Mouse (Mus musculus): ENCODE measurements around the gene 4933415A04Rik.

4933415A04Rik gene

DNA sequence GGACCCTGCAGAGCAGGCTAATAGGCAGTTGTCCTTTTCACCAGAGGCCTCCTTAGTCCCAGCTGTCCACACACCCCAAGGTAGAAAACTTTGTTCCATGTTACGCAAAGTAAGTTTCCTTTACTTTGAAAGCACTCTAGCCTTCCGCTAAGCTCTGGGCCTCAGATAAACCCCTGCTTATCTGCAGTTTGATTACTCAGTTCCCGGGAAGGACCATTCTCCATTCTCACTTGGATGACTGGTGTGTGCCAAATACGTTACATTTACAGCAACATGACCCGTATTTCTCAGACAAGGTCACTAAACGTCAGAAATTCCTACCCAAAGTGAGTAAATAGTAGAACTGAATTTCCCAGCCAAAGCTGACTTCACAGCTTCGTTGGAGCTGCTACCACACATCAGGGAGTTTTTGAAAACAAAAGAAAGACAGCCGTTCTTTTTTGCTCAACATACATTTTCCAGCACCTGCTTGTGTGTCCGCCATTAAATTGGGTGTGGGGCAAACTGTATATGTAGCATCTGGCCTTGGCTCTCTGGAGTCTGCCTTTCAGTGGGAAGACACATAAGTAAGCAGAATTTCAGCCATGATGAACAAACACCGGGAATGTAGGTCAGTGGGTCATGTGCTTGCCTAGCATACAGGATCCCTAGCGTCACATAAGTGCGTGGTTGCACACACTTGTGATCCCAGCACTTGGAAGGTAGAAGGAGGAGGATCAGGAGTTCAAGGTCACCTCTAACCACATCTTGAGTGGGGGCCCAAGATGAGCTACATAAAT lies 38.0 kb upstream of the 4933415A04Rik start:
- Histone ChIP-seq H3K4me3 (replicated peaks; ENCODE audit: low read length) (no peak overlapping the region), H3K27me3 (ENCODE audit: insufficient read depth, low read length) (0 out of 2 replicates have a peak, but pooled peaks cover 5% of the 10 kb centered on the region), H3K36me3 (ENCODE audit: insufficient read depth, low read length) (no peaks in the 10 kb centered on the region), H3K4me1 (replicated peaks; ENCODE audit: low read depth, low read length) (peaks cover 41% of the 10 kb centered on the region), H3K9me3 (ENCODE audit: low read length) (no peaks in the 10 kb centered on the region)
- TF ChIP-seq CTCF (conservative IDR thresholded peaks at IDR 0.05; ENCODE audit: low read length) (no peak), NANOG (IDR thresholded peaks at IDR 0.05; ENCODE audit: borderline replicate concordance, low read length) (no peak), POU5F1 (IDR thresholded peaks at IDR 0.05; ENCODE audit: borderline replicate concordance, low read length) (no peak)

DNA sequence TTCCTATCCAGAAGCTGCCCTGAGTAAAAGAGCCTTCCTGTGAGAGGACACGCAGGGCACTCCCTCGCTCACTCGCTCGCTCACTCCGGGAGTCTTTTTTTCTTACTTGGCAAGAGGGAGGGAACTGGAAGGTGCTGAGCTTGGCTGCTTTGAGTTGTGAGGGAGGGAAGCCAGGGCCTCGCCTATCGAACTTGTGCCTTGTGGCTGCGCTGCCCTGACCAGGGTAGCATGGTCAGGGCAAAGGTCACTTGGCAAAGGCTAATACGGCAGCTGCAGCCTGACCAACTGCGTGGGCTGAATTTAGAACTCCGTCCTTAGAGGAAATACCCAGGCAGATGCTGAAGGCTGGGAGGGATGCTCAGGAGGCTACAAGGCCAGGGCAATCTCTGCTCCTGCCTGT lies 37.1 kb upstream of the 4933415A04Rik start:
- 0 out of 2 replicates have a peak, but pooled peaks cover 3% of the 10 kb centered on the region for H3K27me3 ChIP-seq (ENCODE audit: insufficient read depth, low read length)
- H3K4me3 ChIP-seq (replicated peaks; ENCODE audit: low read length), result no peak overlapping the region
- no peaks in the 10 kb centered on the region for H3K36me3 ChIP-seq (ENCODE audit: insufficient read depth, low read length)
- H3K9me3 ChIP-seq (ENCODE audit: low read length), result no peaks in the 10 kb centered on the region
- TF ChIP-seq NANOG (IDR thresholded peaks at IDR 0.05; ENCODE audit: borderline replicate concordance, low read length) (no peak), POU5F1 (IDR thresholded peaks at IDR 0.05; ENCODE audit: borderline replicate concordance, low read length) (no peak), CTCF (conservative IDR thresholded peaks at IDR 0.05; ENCODE audit: low read length) (no peak)
- peaks cover 41% of the 10 kb centered on the region for H3K4me1 ChIP-seq (replicated peaks; ENCODE audit: low read depth, low read length)

DNA sequence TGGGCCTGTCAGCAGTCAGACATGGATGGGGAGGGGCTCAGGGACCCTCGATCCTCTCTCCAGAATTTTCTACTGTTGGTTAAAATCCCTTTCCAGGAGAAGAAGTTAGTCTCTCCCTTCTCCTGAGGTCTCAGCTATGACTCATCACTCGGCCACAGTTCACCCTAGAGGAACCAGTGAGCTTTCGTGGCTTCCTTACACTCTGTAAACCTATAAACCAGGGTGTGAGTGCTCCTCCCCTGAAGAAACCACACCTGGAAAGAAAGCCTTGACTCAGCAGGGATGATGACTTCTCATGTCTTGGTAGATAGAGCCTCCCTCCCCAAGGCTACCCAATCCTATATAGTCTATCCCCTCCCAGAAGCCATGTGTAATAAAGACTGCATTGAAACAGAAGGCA lies 35.1 kb upstream of the 4933415A04Rik start:
- no peaks in the 10 kb centered on the region for H3K36me3 ChIP-seq (ENCODE audit: insufficient read depth, low read length)
- H3K4me1 ChIP-seq (replicated peaks; ENCODE audit: low read depth, low read length), result peaks cover 28% of the 10 kb centered on the region
- H3K9me3 ChIP-seq (ENCODE audit: low read length), result no peaks in the 10 kb centered on the region
- H3K4me3 ChIP-seq (replicated peaks; ENCODE audit: low read length), result no peak overlapping the region
- TF ChIP-seq POU5F1 (IDR thresholded peaks at IDR 0.05; ENCODE audit: borderline replicate concordance, low read length) (no peak), NANOG (IDR thresholded peaks at IDR 0.05; ENCODE audit: borderline replicate concordance, low read length) (no peak), CTCF (conservative IDR thresholded peaks at IDR 0.05; ENCODE audit: low read length) (no peak)
- H3K27me3 ChIP-seq (ENCODE audit: insufficient read depth, low read length), result no peaks in the 10 kb centered on the region

DNA sequence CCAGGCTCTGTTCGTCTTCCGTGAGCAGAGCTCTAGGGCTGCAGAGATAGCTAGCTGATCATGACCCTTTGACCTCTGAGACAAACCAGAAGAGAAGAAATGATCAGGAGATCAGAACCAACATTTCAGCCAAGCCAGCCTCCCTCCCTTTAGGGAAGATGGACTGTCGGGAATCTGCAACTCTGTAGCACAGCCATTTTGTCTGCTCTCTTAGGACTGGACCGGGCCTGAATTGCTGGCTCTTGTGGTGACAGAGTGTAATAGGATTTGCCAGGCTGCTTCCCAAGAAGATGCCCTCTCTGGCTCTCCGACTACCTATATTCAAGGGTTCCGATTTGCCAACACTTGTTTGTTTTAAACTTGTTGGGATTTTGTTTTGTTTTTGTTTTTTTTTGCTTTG lies 34.2 kb upstream of the 4933415A04Rik start:
- TF ChIP-seq NANOG (IDR thresholded peaks at IDR 0.05; ENCODE audit: borderline replicate concordance, low read length), result no peak
- no peak for TF ChIP-seq POU5F1 (IDR thresholded peaks at IDR 0.05; ENCODE audit: borderline replicate concordance, low read length)
- no peak for TF ChIP-seq CTCF (conservative IDR thresholded peaks at IDR 0.05; ENCODE audit: low read length)
- H3K9me3 ChIP-seq (ENCODE audit: low read length), result no peaks in the 10 kb centered on the region
- H3K4me1 ChIP-seq (replicated peaks; ENCODE audit: low read depth, low read length), result peaks cover 23% of the 10 kb centered on the region
- peaks cover 2% of the 10 kb centered on the region; the same call in 1 of the 2 replicates for H3K36me3 ChIP-seq (ENCODE audit: insufficient read depth, low read length)
- H3K4me3 ChIP-seq (replicated peaks; ENCODE audit: low read length), result no peak overlapping the region
- no peaks in the 10 kb centered on the region for H3K27me3 ChIP-seq (ENCODE audit: insufficient read depth, low read length)

DNA sequence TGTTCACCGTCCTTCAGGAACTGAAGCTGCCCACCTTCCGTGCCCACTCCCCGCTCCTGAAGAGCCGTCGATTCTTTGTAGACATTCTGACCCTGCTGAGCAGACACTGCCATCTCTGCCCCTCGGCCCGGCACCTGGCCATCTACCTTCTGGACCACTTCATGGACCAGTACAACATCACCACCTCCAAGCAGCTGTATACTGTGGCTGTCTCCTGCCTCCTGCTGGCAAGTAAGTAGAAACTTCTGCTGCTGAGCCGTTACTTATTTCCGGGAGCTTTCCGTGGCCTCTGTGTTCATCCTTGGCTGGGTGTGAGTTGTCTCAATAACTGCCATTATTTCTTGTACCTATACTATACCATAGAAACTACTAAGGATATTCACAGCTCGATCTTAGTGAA lies 30.3 kb upstream of the 4933415A04Rik start:
- TF ChIP-seq NANOG (IDR thresholded peaks at IDR 0.05; ENCODE audit: borderline replicate concordance, low read length) (no peak), CTCF (conservative IDR thresholded peaks at IDR 0.05; ENCODE audit: low read length) (0 out of 2 replicates have a peak, but pooled peaks have one; percentile 12), POU5F1 (IDR thresholded peaks at IDR 0.05; ENCODE audit: borderline replicate concordance, low read length) (no peak)
- Histone ChIP-seq H3K4me1 (replicated peaks; ENCODE audit: low read depth, low read length) (peaks cover 8% of the 10 kb centered on the region), H3K36me3 (ENCODE audit: insufficient read depth, low read length) (peaks cover 8% of the 10 kb centered on the region), H3K27me3 (ENCODE audit: insufficient read depth, low read length) (no peaks in the 10 kb centered on the region), H3K9me3 (ENCODE audit: low read length) (no peaks in the 10 kb centered on the region), H3K4me3 (replicated peaks; ENCODE audit: low read length) (no peak overlapping the region)

- H3K4me1 ChIP-seq (replicated peaks; ENCODE audit: low read depth, low read length), result peaks cover 25% of the 10 kb centered on the region
- TF ChIP-seq POU5F1 (IDR thresholded peaks at IDR 0.05; ENCODE audit: borderline replicate concordance, low read length), result no peak
- TF ChIP-seq CTCF (conservative IDR thresholded peaks at IDR 0.05; ENCODE audit: low read length), result no peak
- TF ChIP-seq NANOG (IDR thresholded peaks at IDR 0.05; ENCODE audit: borderline replicate concordance, low read length), result no peak
- no peak overlapping the region for H3K4me3 ChIP-seq (replicated peaks; ENCODE audit: low read length)
- H3K36me3 ChIP-seq (ENCODE audit: insufficient read depth, low read length), result peaks cover 8% of the 10 kb centered on the region
- no peaks in the 10 kb centered on the region for H3K27me3 ChIP-seq (ENCODE audit: insufficient read depth, low read length)
- no peaks in the 10 kb centered on the region for H3K9me3 ChIP-seq (ENCODE audit: low read length)
Measured at GRCm38 (mm10) chr11:43559515-43560292, 27.1 kb upstream of the 4933415A04Rik start.

GRCm38 (mm10) chr11:43563654-43564244 lies 23.1 kb upstream of the 4933415A04Rik start:
- Histone ChIP-seq H3K36me3 (ENCODE audit: insufficient read depth, low read length) (no peaks in the 10 kb centered on the region), H3K27me3 (ENCODE audit: insufficient read depth, low read length) (no peaks in the 10 kb centered on the region), H3K4me1 (replicated peaks; ENCODE audit: low read depth, low read length) (peaks cover 56% of the 10 kb centered on the region), H3K4me3 (replicated peaks; ENCODE audit: low read length) (no peak overlapping the region), H3K9me3 (ENCODE audit: low read length) (no peaks in the 10 kb centered on the region)
- TF ChIP-seq POU5F1 (IDR thresholded peaks at IDR 0.05; ENCODE audit: borderline replicate concordance, low read length), result no peak
- no peak for TF ChIP-seq CTCF (conservative IDR thresholded peaks at IDR 0.05; ENCODE audit: low read length)
- TF ChIP-seq NANOG (IDR thresholded peaks at IDR 0.05; ENCODE audit: borderline replicate concordance, low read length), result no peak

DNA sequence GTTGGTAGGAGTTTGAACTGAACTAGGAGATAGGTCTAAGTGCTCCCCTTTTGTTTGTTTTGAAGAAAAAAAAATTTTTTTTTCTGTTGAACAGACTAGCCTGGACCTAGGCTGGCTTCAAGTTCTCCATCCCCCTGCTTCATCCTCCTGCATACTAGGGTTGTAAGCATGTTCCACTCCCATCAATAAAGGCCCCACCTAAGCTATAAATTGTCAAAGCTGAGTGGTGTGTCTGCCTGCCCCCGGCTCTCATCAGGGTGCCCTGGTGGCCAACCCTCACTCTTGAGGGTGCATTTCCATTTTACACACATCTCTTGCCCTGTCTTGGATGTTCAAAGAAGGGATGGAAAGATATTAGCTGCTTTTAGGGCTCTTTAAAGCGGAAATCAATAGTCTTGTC lies 21.4 kb upstream of the 4933415A04Rik start:
- no peaks in the 10 kb centered on the region for H3K36me3 ChIP-seq (ENCODE audit: insufficient read depth, low read length)
- peaks cover 66% of the 10 kb centered on the region for H3K4me1 ChIP-seq (replicated peaks; ENCODE audit: low read depth, low read length)
- no peak for TF ChIP-seq CTCF (conservative IDR thresholded peaks at IDR 0.05; ENCODE audit: low read length)
- no peak for TF ChIP-seq POU5F1 (IDR thresholded peaks at IDR 0.05; ENCODE audit: borderline replicate concordance, low read length)
- TF ChIP-seq NANOG (IDR thresholded peaks at IDR 0.05; ENCODE audit: borderline replicate concordance, low read length), result no peak
- 0 out of 2 replicates have a peak overlapping the region, but pooled peaks have one; percentile 17 for H3K4me3 ChIP-seq (replicated peaks; ENCODE audit: low read length)
- H3K9me3 ChIP-seq (ENCODE audit: low read length), result no peaks in the 10 kb centered on the region
- H3K27me3 ChIP-seq (ENCODE audit: insufficient read depth, low read length), result no peaks in the 10 kb centered on the region
